Mouse (Mus musculus) limb, embryonic 11.5 days (tissue): ENCODE results near the gene Mdc1. TPM values are rescaled to one million over a fixed set of nuclear protein-coding genes. Genes with fewer than 3 reads are reported as not detected.

Experiments
- ATAC-seq: fragments of 200-750 bp; cut with Nextera tagmentation; 2 replicates; pipeline ENCODE4 v1.8.0; 2017; ENCODE audit warnings: low read depth; ENCODE audit not compliant: insufficient number of reproducible peaks, low FRiP score, low TSS enrichment
- DNase-seq: peaks from one replicate; pipeline ENCODE4 v3.0.0-alpha.2; 2015; ENCODE audit warnings: low spot score
- H3K27ac ChIP-seq: fragments of 300-500 bp; sonication (generic); replicated peaks from 2 replicates; pipeline ENCODE4 v1.5.1; 2014; ENCODE audit warnings: low read depth, mild to moderate bottlenecking, low read length
- H3K27me3 ChIP-seq: fragments of 300-500 bp; sonication (generic); 2 replicates; pipeline ENCODE4 v1.6.1; 2014; ENCODE audit warnings: mild to moderate bottlenecking, low read length, mixed read lengths; ENCODE audit not compliant: control insufficient read depth, insufficient read depth
- H3K36me3 ChIP-seq: fragments of 300-500 bp; sonication (generic); 2 replicates; pipeline ENCODE4 v1.6.1; 2014; ENCODE audit warnings: mild to moderate bottlenecking, low read length, moderate library complexity, mixed read lengths; ENCODE audit not compliant: control insufficient read depth, insufficient read depth
- H3K4me1 ChIP-seq: fragments of 300-500 bp; sonication (generic); 2 replicates; pipeline ENCODE4 v1.6.1; 2014; ENCODE audit warnings: low read length, mixed read lengths; ENCODE audit not compliant: control insufficient read depth, insufficient read depth
- H3K4me2 ChIP-seq: fragments of 300-500 bp; sonication (generic); 2 replicates; pipeline ENCODE4 v1.6.1; 2014; ENCODE audit warnings: low read depth, mild to moderate bottlenecking, moderate library complexity; ENCODE audit not compliant: severe bottlenecking
- H3K4me3 ChIP-seq: fragments of 300-500 bp; sonication (generic); 2 replicates; pipeline ENCODE4 v1.5.1; 2014; ENCODE audit warnings: low read depth, low read length
- H3K9ac ChIP-seq: fragments of 300-500 bp; sonication (generic); 2 replicates; pipeline ENCODE4 v1.6.1; 2014; ENCODE audit warnings: mild to moderate bottlenecking, low read length
- H3K9me3 ChIP-seq: fragments of 300-500 bp; sonication (generic); 2 replicates; pipeline ENCODE4 v1.6.1; 2016; ENCODE audit warnings: low read length; ENCODE audit not compliant: control insufficient read depth
- WGBS: fragments of 180-500 bp; shearing (Covaris S2); extraction: QIAGEN DNeasy Blood & Tissue Kit; methylation state at CpG from one replicate; pipeline ENCODE4 v1.1.7; 2014; 5-methylcytosine and 5-hydroxymethylcytosine counted together
- polyA plus RNA-seq: library from polyadenylated mRNA; unstranded; fragments of >200 nt; fragmentation: Nextera tagmentation; extraction: Ambion mirVana; gene quantifications from 2 replicates; pipeline ENCODE4 v1.2.1, GENCODE M21; 2014

The Mdc1 gene
- polyA plus RNA-seq, 1 experiment from 2014 or later, result 20.7 TPM

DNA sequence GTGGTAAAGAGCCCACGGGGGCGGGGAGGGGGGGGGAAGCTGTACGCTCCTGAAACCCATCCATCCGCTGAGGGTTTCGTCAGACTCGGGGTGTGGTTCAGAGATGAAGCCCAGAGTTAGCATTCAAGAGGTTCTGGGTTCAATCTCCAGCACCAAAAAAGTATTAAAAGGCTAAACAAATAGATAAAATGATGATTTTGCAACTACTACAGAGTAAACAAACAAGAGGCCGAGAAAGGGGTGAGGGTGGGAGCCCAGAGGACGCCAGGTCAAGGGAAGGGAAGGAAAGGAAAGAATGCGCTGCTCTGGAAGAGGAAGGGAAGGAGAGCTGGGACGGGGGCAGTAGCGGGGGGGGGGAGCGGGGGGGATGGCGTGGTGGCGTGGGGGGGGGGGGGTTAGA, 24.6 kb upstream of the Mdc1 start:
- H3K4me2 ChIP-seq, result no peak overlapping the region
- H3K27me3 ChIP-seq, result 0 out of 2 replicates have a peak, but pooled peaks cover 2% of the 10 kb centered on the region
- 47% methylated on average over 11 of the region's 14 CpGs for WGBS
- no peaks in the 10 kb centered on the region for H3K9me3 ChIP-seq
- no peaks in the 10 kb centered on the region for H3K36me3 ChIP-seq
- H3K4me3 ChIP-seq, result no peak overlapping the region
- H3K4me1 ChIP-seq, result peaks cover 8% of the 10 kb centered on the region; the same call in 1 of the 2 replicates
- H3K27ac ChIP-seq, result no peak overlapping the region
- DNase-seq, result no peak
- ATAC-seq, result no peak
- no peak overlapping the region for H3K9ac ChIP-seq

DNA sequence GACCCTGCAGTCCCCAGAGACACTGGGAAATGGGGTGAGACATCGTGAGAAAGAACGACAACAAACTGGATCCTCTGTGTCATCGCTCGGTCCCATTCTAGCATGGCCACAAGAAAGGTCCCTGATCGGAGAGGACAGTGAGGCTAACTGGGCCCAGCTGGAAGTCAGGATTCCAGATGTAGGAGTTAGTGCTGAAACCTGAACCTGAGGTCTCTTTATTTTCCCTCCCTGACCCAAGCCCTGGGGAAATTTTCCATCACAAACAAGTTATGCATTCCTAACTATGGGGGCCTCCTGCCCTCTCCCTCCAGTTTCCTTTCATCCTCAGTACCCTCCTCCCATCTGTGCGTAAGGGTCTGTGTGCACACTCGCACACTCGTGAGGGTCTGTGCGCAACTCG, 24.1 kb upstream of the Mdc1 start:
- H3K27ac ChIP-seq, result 0 out of 2 replicates have a peak overlapping the region, but pooled peaks have one; percentile 30
- H3K36me3 ChIP-seq, result no peaks in the 10 kb centered on the region
- no peaks in the 10 kb centered on the region for H3K9me3 ChIP-seq
- DNase-seq, result peak; percentile 46
- peaks cover 8% of the 10 kb centered on the region; the same call in 1 of the 2 replicates for H3K4me1 ChIP-seq
- H3K9ac ChIP-seq, result 0 out of 2 replicates have a peak overlapping the region, but pooled peaks have one; percentile 30
- peak overlapping the region; percentile 17; the same call in 1 of the 2 replicates for H3K4me2 ChIP-seq
- H3K27me3 ChIP-seq, result 0 out of 2 replicates have a peak, but pooled peaks cover 2% of the 10 kb centered on the region
- no peak for ATAC-seq
- 41% methylated on average over 10 of the region's 10 CpGs for WGBS
- no peak overlapping the region for H3K4me3 ChIP-seq

DNA sequence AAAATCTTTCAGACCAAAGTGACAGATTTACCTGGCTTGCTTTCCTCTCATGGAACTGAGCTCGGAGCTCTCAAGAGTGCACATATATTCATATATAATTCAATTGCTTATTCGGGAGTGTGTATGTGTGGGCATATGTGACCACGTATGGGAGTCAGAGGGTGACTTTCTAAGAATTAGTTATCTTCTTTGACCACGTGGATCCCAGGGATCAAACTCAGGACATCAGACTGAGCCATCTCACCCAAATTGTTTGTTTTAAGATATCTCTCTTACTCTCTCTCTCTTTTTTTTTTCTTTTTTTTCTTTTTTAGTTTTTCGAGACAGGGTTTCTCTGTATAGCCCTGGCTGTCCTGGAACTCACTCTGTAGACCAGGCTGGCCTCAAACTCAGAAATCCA, 21.2 kb upstream of the Mdc1 start:
- Histone ChIP-seq H3K9ac (no peak overlapping the region), H3K27ac (no peak overlapping the region), H3K27me3 (0 out of 2 replicates have a peak, but pooled peaks cover 2% of the 10 kb centered on the region), H3K4me2 (no peak overlapping the region), H3K4me1 (peaks cover 14% of the 10 kb centered on the region; the same call in 1 of the 2 replicates), H3K9me3 (no peaks in the 10 kb centered on the region), H3K4me3 (no peak overlapping the region), H3K36me3 (no peaks in the 10 kb centered on the region)
- ATAC-seq, result no peak
- WGBS, result 84% methylated on average over 5 of the region's 5 CpGs
- DNase-seq, result no peak

DNA sequence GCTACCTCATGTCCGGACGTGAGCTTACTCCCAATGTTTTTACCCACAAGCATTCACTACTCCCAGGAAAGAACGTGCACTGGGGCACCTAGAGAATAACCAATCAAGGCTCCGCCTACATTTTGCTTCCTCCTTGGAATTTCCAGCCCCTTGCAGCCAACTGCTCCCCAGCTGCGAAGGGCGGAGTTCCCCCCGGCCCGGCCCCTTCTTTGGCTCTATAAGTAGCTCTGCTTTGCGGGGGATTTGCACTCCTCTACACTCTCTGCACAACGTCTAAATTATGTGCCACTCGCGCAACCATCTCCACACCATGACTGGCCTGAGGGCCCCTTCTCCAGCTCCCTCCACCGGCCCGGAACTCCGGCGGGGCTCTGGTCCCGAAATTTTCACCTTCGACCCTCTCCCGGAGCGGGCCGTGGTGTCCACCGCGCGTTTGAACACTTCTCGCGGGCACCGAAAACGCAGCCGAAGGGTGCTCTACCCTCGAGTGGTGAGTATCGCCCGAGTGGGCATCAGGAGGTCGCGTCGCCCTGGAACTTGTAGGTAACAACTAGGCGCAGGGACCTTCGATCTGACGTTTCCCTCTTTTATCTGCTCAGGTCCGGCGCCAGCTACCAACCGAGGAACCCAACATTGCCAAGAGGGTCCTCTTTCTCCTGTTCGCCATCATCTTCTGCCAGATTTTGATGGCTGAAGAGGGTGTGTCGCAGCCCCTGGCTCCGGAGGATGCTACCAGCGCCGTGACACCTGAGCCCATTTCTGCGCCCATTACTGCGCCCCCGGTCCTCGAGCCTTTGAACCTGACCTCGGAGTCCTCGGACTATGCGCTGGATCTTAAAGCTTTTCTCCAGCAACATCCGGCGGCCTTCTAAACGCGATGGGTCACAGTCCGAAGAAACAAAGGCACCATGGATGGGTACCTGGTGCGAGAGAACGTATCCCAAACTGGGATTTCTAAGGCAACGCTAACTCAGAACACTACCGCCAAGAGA, 19.6 kb upstream of the Mdc1 start, which contains the start of gene Ier3:
Gene Ier3, plus strand, starts transcription at position 246 of the 992 bp plus-strand sequence.
- no peak for ATAC-seq
- under 1% methylated on average over 62 of the region's 62 CpGs for WGBS
- H3K27ac ChIP-seq, result no peak within 1 kb of the TSS

DNA sequence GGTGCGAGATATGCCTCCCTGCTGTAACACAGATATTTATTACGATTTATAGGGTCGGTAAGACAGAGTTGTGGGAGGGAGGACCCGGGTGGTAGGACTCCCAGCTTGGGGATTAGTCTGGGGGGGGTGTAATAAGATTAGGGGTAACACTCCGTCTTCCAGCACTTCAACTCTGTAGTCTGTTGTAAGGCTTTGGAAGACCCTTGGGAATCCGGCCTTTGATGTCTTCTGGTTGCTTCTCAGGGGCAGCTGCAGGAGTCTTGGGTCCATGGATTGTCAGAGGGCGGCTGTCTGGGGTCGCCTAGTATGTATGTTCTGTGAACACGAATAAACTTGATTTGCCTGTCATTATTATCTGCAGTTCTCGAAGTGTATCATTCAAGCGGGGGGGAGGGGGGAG, 18.8 kb upstream of the Mdc1 start:
- Histone ChIP-seq H3K27me3 (0 out of 2 replicates have a peak, but pooled peaks cover 2% of the 10 kb centered on the region), H3K9ac (peak overlapping the region; percentile 50), H3K36me3 (peaks cover 11% of the 10 kb centered on the region; the same call in 1 of the 2 replicates), H3K4me1 (peaks cover 7% of the 10 kb centered on the region; the same call in 1 of the 2 replicates), H3K4me2 (peak overlapping the region; percentile 92), H3K27ac (no peak overlapping the region), H3K4me3 (peak overlapping the region; percentile 66), H3K9me3 (no peaks in the 10 kb centered on the region)
- ATAC-seq (peak; percentile 0; the same call in 1 of the 2 replicates), DNase-seq (no peak)
- 2% methylated on average over 11 of the region's 11 CpGs for WGBS

More for the DNA sequence above, 19.6 kb upstream of the Mdc1 start, which contains the start of gene Ier3:
- peak within 1 kb of the TSS; percentile 66 for H3K4me3 ChIP-seq
- H3K4me2 ChIP-seq, result peak within 1 kb of the TSS; percentile 92
- no peaks in the 10 kb centered on the region for H3K9me3 ChIP-seq
- peak within 1 kb of the TSS; percentile 50 for H3K9ac ChIP-seq
- peaks cover 6% of the 10 kb centered on the region; the same call in 1 of the 2 replicates for H3K36me3 ChIP-seq
- DNase-seq, result peak; percentile 83
- peaks cover 14% of the 10 kb centered on the region; the same call in 1 of the 2 replicates for H3K4me1 ChIP-seq
- H3K27me3 ChIP-seq, result 0 out of 2 replicates have a peak, but pooled peaks cover 2% of the 10 kb centered on the region

DNA sequence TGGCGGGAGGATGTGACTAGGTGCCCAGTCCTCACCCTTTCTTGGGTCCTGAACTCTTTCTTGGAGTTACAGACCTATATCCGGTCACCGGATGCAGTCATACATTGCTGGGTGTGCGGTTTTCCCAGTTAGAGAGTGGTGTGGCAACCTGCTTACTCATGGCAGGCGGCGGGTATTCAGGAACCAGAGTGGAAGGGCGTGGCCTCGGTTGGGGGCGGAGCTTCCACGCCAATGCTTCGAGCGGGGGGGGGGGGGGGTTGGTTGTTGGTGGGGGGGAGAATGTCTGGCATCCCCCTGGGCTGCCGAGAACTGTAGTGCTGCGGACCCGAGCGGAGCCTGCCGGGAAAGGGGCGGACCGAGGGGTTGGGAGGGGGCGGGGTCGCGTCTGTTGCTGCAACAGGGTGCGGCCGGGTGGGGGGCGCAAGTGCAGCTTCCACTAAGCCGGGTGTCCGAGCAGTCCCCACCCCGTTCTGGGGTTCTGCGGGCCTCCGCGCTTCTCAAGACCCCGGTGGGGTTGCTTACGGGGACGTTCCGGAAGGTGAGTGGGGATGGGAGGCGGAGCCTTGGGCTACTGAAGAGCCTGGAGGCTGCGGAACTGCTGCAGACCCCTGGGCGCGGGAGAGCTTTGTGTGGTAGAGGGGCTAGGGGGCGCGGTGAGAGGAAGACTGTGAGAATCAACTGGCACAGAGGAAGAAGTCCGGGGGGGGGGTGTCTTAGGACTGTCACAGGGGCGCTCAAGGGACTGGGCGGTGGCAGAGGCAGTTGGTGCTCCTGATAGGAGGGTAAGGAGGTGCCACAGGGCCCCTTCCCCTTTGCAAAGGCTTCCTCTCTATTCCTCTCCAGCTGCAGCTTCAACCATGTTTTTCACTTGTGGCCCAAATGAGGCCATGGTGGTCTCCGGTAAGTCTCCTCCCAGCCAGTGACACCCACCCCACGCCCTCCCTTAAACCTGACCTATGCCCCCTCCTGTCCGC, 18.1 kb upstream of the Mdc1 start, which contains the start of gene Flot1:
Gene Flot1, plus strand, starts transcription at position 267 of the 974 bp plus-strand sequence.
- ATAC-seq, result peak; percentile 88
- peak; percentile 91 for DNase-seq
- Histone ChIP-seq H3K27me3 (0 out of 2 replicates have a peak, but pooled peaks cover 2% of the 10 kb centered on the region), H3K27ac (peak within 1 kb of the TSS; percentile 77; the same call in 1 of the 2 replicates), H3K4me3 (peak within 1 kb of the TSS; percentile 66), H3K4me1 (peaks cover 6% of the 10 kb centered on the region; the same call in 1 of the 2 replicates), H3K9me3 (no peaks in the 10 kb centered on the region), H3K4me2 (peak within 1 kb of the TSS; percentile 92), H3K36me3 (peaks cover 16% of the 10 kb centered on the region; the same call in 1 of the 2 replicates), H3K9ac (peak within 1 kb of the TSS; percentile 76)
- under 1% methylated on average over 44 of the region's 47 CpGs for WGBS

DNA sequence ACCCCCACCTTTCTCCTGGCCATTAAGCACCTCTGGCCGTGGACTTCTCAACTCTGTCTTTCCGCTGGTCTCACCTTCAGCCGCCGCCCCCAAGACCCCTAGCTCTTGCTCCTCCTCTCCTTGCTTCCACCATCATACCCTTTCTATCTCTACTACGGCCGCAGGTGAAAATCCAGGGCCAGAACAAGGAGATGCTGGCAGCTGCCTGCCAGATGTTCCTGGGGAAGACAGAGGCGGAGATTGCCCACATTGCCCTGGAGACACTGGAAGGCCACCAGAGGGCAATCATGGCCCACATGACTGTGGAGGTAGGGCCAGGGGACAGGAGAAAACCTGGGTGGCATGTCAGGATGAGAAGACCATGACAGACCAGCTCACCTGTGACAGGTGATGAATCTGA, 16.9 kb upstream of the Mdc1 start:
- no peak overlapping the region for H3K9ac ChIP-seq
- peaks cover 16% of the 10 kb centered on the region; the same call in 1 of the 2 replicates for H3K36me3 ChIP-seq
- no peak for ATAC-seq
- no peak overlapping the region for H3K4me3 ChIP-seq
- no peak overlapping the region for H3K27ac ChIP-seq
- H3K4me1 ChIP-seq, result peaks cover 6% of the 10 kb centered on the region; the same call in 1 of the 2 replicates
- WGBS, result 43% methylated on average over 7 of the region's 7 CpGs
- H3K9me3 ChIP-seq, result no peaks in the 10 kb centered on the region
- H3K4me2 ChIP-seq, result peak overlapping the region; percentile 92; the same call in 1 of the 2 replicates
- DNase-seq, result peak; percentile 52
- no peaks in the 10 kb centered on the region for H3K27me3 ChIP-seq
